Mouse (Mus musculus) hindbrain, embryonic 11.5 days (tissue): ENCODE results near the gene Coro6. TPM values are rescaled to one million over a fixed set of nuclear protein-coding genes. Genes with fewer than 3 reads are reported as not detected.

Experiments
- ATAC-seq: fragments of 200-750 bp; cut with Nextera tagmentation; 2 replicates; pipeline ENCODE4 v1.8.0; 2017; ENCODE audit warnings: mild to moderate bottlenecking, moderate TSS enrichment, moderate library complexity; ENCODE audit not compliant: low FRiP score
- DNase-seq: peaks from one replicate; pipeline ENCODE4 v3.0.0-alpha.2; 2015; ENCODE audit warnings: low spot score
- H3K27ac ChIP-seq: fragments of 300-500 bp; sonication (generic); 2 replicates; pipeline ENCODE4 v1.5.1; 2014; ENCODE audit warnings: mild to moderate bottlenecking, low read depth, low read length
- H3K27me3 ChIP-seq: fragments of 300-500 bp; sonication (generic); 2 replicates; pipeline ENCODE4 v1.6.1; 2014; ENCODE audit warnings: mild to moderate bottlenecking, low read length, moderate library complexity, mixed read lengths; ENCODE audit not compliant: control insufficient read depth, insufficient read depth
- H3K36me3 ChIP-seq: fragments of 300-500 bp; sonication (generic); 2 replicates; pipeline ENCODE4 v1.6.1; 2014; ENCODE audit warnings: mild to moderate bottlenecking, low read length, moderate library complexity, mixed read lengths; ENCODE audit not compliant: control insufficient read depth, insufficient read depth
- H3K4me1 ChIP-seq: fragments of 300-500 bp; sonication (generic); replicated peaks from 2 replicates; pipeline ENCODE4 v1.6.1; 2014; ENCODE audit warnings: low read length, mixed read lengths; ENCODE audit not compliant: control insufficient read depth, insufficient read depth
- H3K4me2 ChIP-seq: fragments of 300-500 bp; sonication (generic); replicated peaks from 2 replicates; pipeline ENCODE4 v1.6.1; 2014; ENCODE audit warnings: mild to moderate bottlenecking, low read depth, low read length
- H3K4me3 ChIP-seq: fragments of 300-500 bp; sonication (generic); 2 replicates; pipeline ENCODE4 v1.5.1; 2014; ENCODE audit warnings: low read depth, low read length
- H3K9ac ChIP-seq: fragments of 300-500 bp; sonication (generic); 2 replicates; pipeline ENCODE4 v1.6.1; 2014; ENCODE audit warnings: low read depth, low read length
- H3K9me3 ChIP-seq: fragments of 300-500 bp; sonication (generic); 2 replicates; pipeline ENCODE4 v1.6.1; 2016; ENCODE audit warnings: low read length; ENCODE audit not compliant: control insufficient read depth
- WGBS: fragments of 180-500 bp; shearing (Covaris S2); extraction: QIAGEN DNeasy Blood & Tissue Kit; methylation state at CpG from one replicate; pipeline ENCODE4 v1.1.7; 2014; 5-methylcytosine and 5-hydroxymethylcytosine counted together
- polyA plus RNA-seq: library from polyadenylated mRNA; unstranded; fragments of >200 nt; fragmentation: Nextera tagmentation; extraction: Ambion mirVana; gene quantifications from 2 replicates; pipeline ENCODE4 v1.2.1, GENCODE M21; 2014

Coro6 gene
- polyA plus RNA-seq, 1 experiment from 2014 or later: 0.14 TPM

DNA sequence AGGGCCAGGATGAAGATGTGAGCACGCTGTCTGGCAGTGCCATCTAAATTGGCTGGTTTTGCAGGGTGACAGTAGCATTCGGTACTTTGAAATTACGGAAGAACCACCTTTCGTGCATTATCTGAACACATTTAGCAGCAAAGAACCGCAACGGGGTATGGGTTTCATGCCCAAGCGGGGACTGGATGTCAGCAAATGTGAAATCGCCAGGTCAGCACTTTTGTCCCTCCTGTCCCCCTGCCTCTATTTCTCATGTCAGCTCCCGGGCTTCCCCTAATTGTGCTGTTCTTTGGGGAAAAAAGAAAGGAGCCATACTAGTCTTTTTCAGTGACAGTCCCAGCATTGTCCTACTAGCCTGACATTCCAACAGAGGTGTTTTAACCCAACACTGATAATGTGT, 6.2 kb downstream of the Coro6 start:
- no peak for DNase-seq
- Histone ChIP-seq H3K9ac (no peak overlapping the region), H3K27ac (no peak overlapping the region), H3K4me3 (no peak overlapping the region), H3K27me3 (peaks cover 21% of the 10 kb centered on the region), H3K4me2 (no peak overlapping the region), H3K9me3 (no peaks in the 10 kb centered on the region), H3K4me1 (0 out of 2 replicates have a peak, but pooled peaks cover 6% of the 10 kb centered on the region), H3K36me3 (peaks cover 4% of the 10 kb centered on the region; the same call in 1 of the 2 replicates)
- 85% methylated on average over 9 of the region's 9 CpGs for WGBS
- no peak for ATAC-seq

DNA sequence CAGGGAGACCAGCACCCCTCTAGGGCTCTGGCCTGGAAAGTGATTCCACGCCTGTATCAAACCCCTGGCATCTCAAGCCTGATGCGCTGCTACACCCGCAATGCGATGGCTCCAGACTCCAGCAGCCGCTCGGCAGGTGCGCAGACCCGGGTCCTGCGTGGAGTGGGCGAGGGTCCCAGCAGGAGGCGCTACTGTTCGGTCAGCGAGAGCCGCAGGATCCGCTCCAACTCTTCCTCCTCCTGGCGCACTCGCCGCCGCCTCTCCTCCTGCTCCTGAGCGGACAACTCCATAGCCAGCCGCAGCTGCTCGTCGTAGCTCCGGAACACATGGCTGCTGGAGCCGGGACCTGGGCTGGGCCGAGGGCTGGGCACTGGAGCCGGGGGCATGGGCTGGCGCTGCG, 9.2 kb downstream of the Coro6 start:
- ATAC-seq: no peak
- no peak overlapping the region for H3K27ac ChIP-seq
- H3K9me3 ChIP-seq: no peaks in the 10 kb centered on the region
- DNase-seq: no peak
- WGBS: 69% methylated on average over 25 of the region's 29 CpGs
- peaks cover 4% of the 10 kb centered on the region; the same call in 1 of the 2 replicates for H3K36me3 ChIP-seq
- H3K4me1 ChIP-seq: 0 out of 2 replicates have a peak, but pooled peaks cover 6% of the 10 kb centered on the region
- H3K4me2 ChIP-seq: no peak overlapping the region
- peaks cover 17% of the 10 kb centered on the region for H3K27me3 ChIP-seq
- H3K9ac ChIP-seq: no peak overlapping the region
- H3K4me3 ChIP-seq: no peak overlapping the region

GRCm38 (mm10) chr11:77472775-77473174, 10.6 kb downstream of the Coro6 start:
- peaks cover 4% of the 10 kb centered on the region; the same call in 1 of the 2 replicates for H3K36me3 ChIP-seq
- H3K27ac ChIP-seq: no peak overlapping the region
- H3K27me3 ChIP-seq: peaks cover 3% of the 10 kb centered on the region; the same call in 1 of the 2 replicates
- ATAC-seq (no peak), DNase-seq (no peak)
- no peak overlapping the region for H3K4me2 ChIP-seq
- no peak overlapping the region for H3K9ac ChIP-seq
- H3K4me1 ChIP-seq: 0 out of 2 replicates have a peak, but pooled peaks cover 2% of the 10 kb centered on the region
- no peak overlapping the region for H3K4me3 ChIP-seq
- H3K9me3 ChIP-seq: no peaks in the 10 kb centered on the region
- WGBS: 91% methylated on average over 16 of the region's 16 CpGs

DNA sequence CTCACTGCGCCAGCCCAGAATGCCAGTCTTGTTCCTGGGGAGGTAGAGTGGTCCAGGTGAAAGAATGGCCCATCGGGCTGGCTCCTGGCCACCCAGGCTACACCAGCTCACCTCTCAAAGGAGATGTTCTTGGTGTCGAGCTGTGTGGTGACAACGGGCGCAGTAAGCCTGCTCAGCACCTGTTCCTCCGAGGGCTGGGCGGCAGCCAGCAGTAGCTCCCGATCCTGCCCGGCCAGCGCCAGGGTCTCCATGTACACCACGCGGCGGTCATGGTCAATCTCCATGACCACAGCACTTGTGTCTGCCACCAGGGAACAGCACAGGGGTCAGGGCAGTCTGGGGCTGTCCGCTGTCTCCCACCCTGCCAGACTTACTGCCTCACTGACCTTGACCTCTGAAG, 14.0 kb downstream of the Coro6 start:
- H3K27me3 ChIP-seq: no peaks in the 10 kb centered on the region
- H3K27ac ChIP-seq: no peak overlapping the region
- H3K36me3 ChIP-seq: peaks cover 4% of the 10 kb centered on the region; the same call in 1 of the 2 replicates
- DNase-seq: no peak
- no peak overlapping the region for H3K4me3 ChIP-seq
- no peaks in the 10 kb centered on the region for H3K4me1 ChIP-seq
- H3K4me2 ChIP-seq: no peak overlapping the region
- ATAC-seq: no peak
- H3K9me3 ChIP-seq: no peaks in the 10 kb centered on the region
- H3K9ac ChIP-seq: no peak overlapping the region
- WGBS: 93% methylated on average over 14 of the region's 14 CpGs

GRCm38 (mm10) chr11:77476895-77477294, 14.7 kb downstream of the Coro6 start:
- WGBS: 95% methylated on average over 6 of the region's 6 CpGs
- H3K4me2 ChIP-seq: no peak overlapping the region
- H3K36me3 ChIP-seq: no peaks in the 10 kb centered on the region

DNA sequence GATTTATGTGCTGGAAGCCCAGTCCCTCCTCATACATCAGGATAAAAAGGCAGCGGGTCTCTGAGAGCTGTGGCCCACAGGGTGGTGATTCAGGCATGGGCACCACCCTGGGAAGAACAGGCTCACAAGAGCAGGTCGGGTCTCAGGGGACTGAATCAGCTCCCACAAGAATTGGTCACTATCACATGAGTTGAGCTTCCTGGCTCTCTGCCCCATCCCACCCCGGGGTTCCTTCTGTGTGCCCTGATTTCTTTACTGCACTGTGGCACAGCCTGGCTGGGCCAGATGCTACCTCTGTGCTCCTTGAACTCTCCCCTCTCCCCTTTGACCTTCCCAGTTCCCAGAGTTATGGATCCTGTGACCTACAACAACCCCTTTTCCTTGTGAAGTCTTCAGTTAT, 20.8 kb downstream of the Coro6 start:
- ATAC-seq (no peak), DNase-seq (no peak)
- Histone ChIP-seq H3K4me2 (no peak overlapping the region), H3K36me3 (no peaks in the 10 kb centered on the region), H3K27ac (no peak overlapping the region), H3K4me1 (peaks cover 13% of the 10 kb centered on the region), H3K9ac (no peak overlapping the region), H3K27me3 (no peaks in the 10 kb centered on the region), H3K9me3 (no peaks in the 10 kb centered on the region), H3K4me3 (no peak overlapping the region)
- 67% methylated on average over 3 of the region's 3 CpGs for WGBS

More at GRCm38 (mm10) chr11:77476895-77477294, 14.7 kb downstream of the Coro6 start:
- Histone ChIP-seq H3K27ac (no peak overlapping the region), H3K4me3 (no peak overlapping the region), H3K9me3 (no peaks in the 10 kb centered on the region), H3K27me3 (no peaks in the 10 kb centered on the region), H3K4me1 (no peaks in the 10 kb centered on the region), H3K9ac (no peak overlapping the region)
- DNase-seq (no peak), ATAC-seq (no peak)

DNA sequence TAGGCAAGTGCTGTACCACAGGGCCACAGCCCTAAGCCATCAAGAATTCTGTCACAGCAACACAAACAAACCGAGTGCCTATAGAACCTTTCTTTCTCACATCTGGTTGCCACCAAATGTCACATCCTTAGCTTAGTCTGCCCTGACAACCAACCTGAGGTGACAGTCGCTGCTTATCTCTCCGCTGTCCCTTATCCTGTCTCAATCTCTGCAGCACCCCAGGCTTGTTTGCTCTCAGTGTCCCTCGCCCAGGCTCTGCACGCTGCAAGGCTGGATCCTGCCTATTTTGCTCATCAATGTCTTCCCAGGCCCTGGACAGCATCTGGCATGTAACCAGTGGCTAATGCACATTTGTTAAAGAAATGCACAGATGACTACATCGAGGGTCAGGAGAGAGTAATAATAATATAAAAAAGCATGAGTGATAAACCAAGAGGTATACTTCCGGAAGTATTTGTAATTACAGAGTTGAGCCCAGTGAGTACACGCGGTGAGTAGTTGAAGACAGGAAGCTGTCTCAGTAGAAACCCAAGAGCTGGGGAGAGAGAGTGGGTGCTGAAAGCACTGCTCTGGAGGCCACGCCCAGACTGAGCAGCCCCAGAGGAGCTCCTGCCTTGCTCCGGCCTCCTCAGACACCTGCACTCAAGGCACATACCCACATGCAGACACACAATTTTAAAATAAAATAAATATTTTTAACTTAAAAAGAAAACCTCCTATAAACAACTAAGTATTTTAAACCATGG, 21.5 kb downstream of the Coro6 start:
- Histone ChIP-seq H3K4me2 (no peak overlapping the region), H3K27ac (no peak overlapping the region), H3K36me3 (no peaks in the 10 kb centered on the region), H3K4me1 (peaks cover 17% of the 10 kb centered on the region), H3K4me3 (no peak overlapping the region), H3K9me3 (no peaks in the 10 kb centered on the region), H3K27me3 (no peaks in the 10 kb centered on the region), H3K9ac (no peak overlapping the region)
- DNase-seq: no peak
- 66% methylated on average over 11 of the region's 11 CpGs for WGBS
- no peak for ATAC-seq

DNA sequence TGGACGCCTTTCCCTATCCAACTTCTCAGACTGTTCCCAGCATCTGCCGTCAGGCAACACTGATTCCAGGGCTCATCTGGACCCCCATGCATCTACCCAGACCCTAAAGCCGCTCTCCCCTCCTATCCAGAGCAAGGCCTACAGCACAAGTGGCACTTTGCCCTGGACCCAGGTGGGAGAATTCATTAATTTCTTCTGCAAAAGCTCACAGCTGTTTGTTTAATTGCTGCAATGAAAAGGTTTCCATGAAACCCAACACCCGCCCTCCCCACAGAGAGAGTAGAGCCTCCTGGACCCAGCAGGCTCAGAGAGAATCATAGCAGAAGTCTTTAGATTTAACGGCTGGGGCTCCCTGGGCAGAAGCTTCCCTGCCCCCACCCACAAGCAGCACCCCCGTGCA, 23.0 kb downstream of the Coro6 start:
- H3K27me3 ChIP-seq: no peaks in the 10 kb centered on the region
- H3K9me3 ChIP-seq: no peaks in the 10 kb centered on the region
- WGBS: 55% methylated on average over 6 of the region's 6 CpGs
- peaks cover 19% of the 10 kb centered on the region for H3K4me1 ChIP-seq
- H3K27ac ChIP-seq: 0 out of 2 replicates have a peak overlapping the region, but pooled peaks have one; percentile 2
- no peak overlapping the region for H3K4me3 ChIP-seq
- ATAC-seq: no peak
- H3K36me3 ChIP-seq: no peaks in the 10 kb centered on the region
- DNase-seq: no peak
- H3K9ac ChIP-seq: no peak overlapping the region
- H3K4me2 ChIP-seq: no peak overlapping the region

GRCm38 (mm10) chr11:77486798-77487197, 24.6 kb downstream of the Coro6 start:
- 70% methylated on average over 5 of the region's 5 CpGs for WGBS
- no peak for DNase-seq
- H3K4me2 ChIP-seq: no peak overlapping the region
- no peaks in the 10 kb centered on the region for H3K27me3 ChIP-seq
- no peak for ATAC-seq
- no peaks in the 10 kb centered on the region for H3K9me3 ChIP-seq
- no peaks in the 10 kb centered on the region for H3K36me3 ChIP-seq
- 0 out of 2 replicates have a peak overlapping the region, but pooled peaks have one; percentile 2 for H3K4me3 ChIP-seq
- H3K9ac ChIP-seq: peak overlapping the region; percentile 33; the same call in 1 of the 2 replicates
- peaks cover 23% of the 10 kb centered on the region for H3K4me1 ChIP-seq
- 0 out of 2 replicates have a peak overlapping the region, but pooled peaks have one; percentile 20 for H3K27ac ChIP-seq
